Mouse (Mus musculus): ENCODE measurements around the gene Slc26a3. TPM values are rescaled to one million over a fixed set of nuclear protein-coding genes. Genes with fewer than 3 reads are reported as not detected.

Slc26a3 gene
- total RNA-seq, 1 experiment: not detected

- Histone ChIP-seq H3K9ac (ENCODE audit: insufficient read depth, low read depth, low read length, poor library complexity, severe bottlenecking) (no peak overlapping the region), H3K4me3 (ENCODE audit: insufficient read depth in 1 of 2, low read depth in 1 of 2, low read length in 2 of 2, poor library complexity in 1 of 2, severe bottlenecking in 1 of 2) (no peak overlapping the region)
Observed at GRCm38 (mm10) chr12:31376326-31376950, 14.2 kb upstream of the Slc26a3 start.

GRCm38 (mm10) chr12:31377241-31377640 lies 13.4 kb upstream of the Slc26a3 start:
- Histone ChIP-seq H3K36me3 (ENCODE audit: control insufficient read depth, insufficient read depth, low read length, poor library complexity, severe bottlenecking) (no peaks in the 10 kb centered on the region), H3K4me3 (ENCODE audit: insufficient read depth in 1 of 2, low read depth in 1 of 2, low read length in 2 of 2, poor library complexity in 1 of 2, severe bottlenecking in 1 of 2) (no peak overlapping the region), H3K27ac (ENCODE audit: insufficient read depth, low read depth, low read length, poor library complexity, severe bottlenecking) (no peak overlapping the region), H3K9ac (ENCODE audit: insufficient read depth, low read depth, low read length, poor library complexity, severe bottlenecking) (no peak overlapping the region), H3K9me3 (ENCODE audit: control insufficient read depth, insufficient read depth, low read depth, low read length) (no peaks in the 10 kb centered on the region), H3K4me1 (ENCODE audit: control insufficient read depth in 2 of 2, insufficient read depth in 2 of 2, low read length in 2 of 2, poor library complexity in 1 of 2) (peaks cover 0 to 5% of the 10 kb centered on the region in 2 experiments; a peak in 1 of 4 replicates)
- TF ChIP-seq MAFK (IDR thresholded peaks at IDR 0.05; ENCODE audit: insufficient read depth, low read depth, low read length) (no peak), ZC3H11A (IDR thresholded peaks at IDR 0.05; ENCODE audit: borderline replicate concordance, low read depth, low read length) (no peak)
- in situ Hi-C loops (cut with MboI; ENCODE audit: low sequenced_read_pairs in 2 of 2, unreplicated experiment in 2 of 2): no loop called here
- DNase-seq (ENCODE audit: low read depth, low spot score): no peak

More at GRCm38 (mm10) chr12:31376326-31376950, 14.2 kb upstream of the Slc26a3 start:
- TF ChIP-seq ZC3H11A (IDR thresholded peaks at IDR 0.05; ENCODE audit: borderline replicate concordance, low read depth, low read length): no peak
- Histone ChIP-seq H3K36me3 (ENCODE audit: control insufficient read depth, insufficient read depth, low read length, poor library complexity, severe bottlenecking) (no peaks in the 10 kb centered on the region), H3K9me3 (ENCODE audit: control insufficient read depth, insufficient read depth, low read depth, low read length) (no peaks in the 10 kb centered on the region), H3K27ac (ENCODE audit: insufficient read depth, low read depth, low read length, poor library complexity, severe bottlenecking) (no peak overlapping the region), H3K4me1 (ENCODE audit: control insufficient read depth in 2 of 2, insufficient read depth in 2 of 2, low read length in 2 of 2, poor library complexity in 1 of 2) (peaks cover 0 to 5% of the 10 kb centered on the region in 2 experiments; a peak in 1 of 4 replicates)
- in situ Hi-C loops (cut with MboI; ENCODE audit: low sequenced_read_pairs in 2 of 2, unreplicated experiment in 2 of 2): no loop called here
- DNase-seq (ENCODE audit: low read depth, low spot score): peak; percentile 15

GRCm38 (mm10) chr12:31380878-31381277 lies 9.8 kb upstream of the Slc26a3 start:
- no peaks in the 10 kb centered on the region for H3K9me3 ChIP-seq (ENCODE audit: control insufficient read depth, insufficient read depth, low read depth, low read length)
- no peak for TF ChIP-seq ZC3H11A (IDR thresholded peaks at IDR 0.05; ENCODE audit: borderline replicate concordance, low read depth, low read length)
- TF ChIP-seq CHD2 (IDR thresholded peaks at IDR 0.05; ENCODE audit: low read depth, low read length): no peak
- TF ChIP-seq ZNF384 (IDR thresholded peaks at IDR 0.05; ENCODE audit: low read depth, low read length): no peak
- no peak for TF ChIP-seq MAFK (IDR thresholded peaks at IDR 0.05; ENCODE audit: insufficient read depth, low read depth, low read length)
- TF ChIP-seq HCFC1 (IDR thresholded peaks at IDR 0.05; ENCODE audit: borderline replicate concordance, insufficient read depth, low read length): no peak
- peaks cover 0 to 5% of the 10 kb centered on the region in 2 experiments; a peak in 1 of 4 replicates for H3K4me1 ChIP-seq (ENCODE audit: control insufficient read depth in 2 of 2, insufficient read depth in 2 of 2, low read length in 2 of 2, poor library complexity in 1 of 2)
- H3K36me3 ChIP-seq (ENCODE audit: control insufficient read depth, insufficient read depth, low read length, poor library complexity, severe bottlenecking): no peaks in the 10 kb centered on the region
- DNase-seq (ENCODE audit: low read depth, low spot score): no peak
- H3K4me3 ChIP-seq (ENCODE audit: insufficient read depth in 1 of 2, low read depth in 1 of 2, low read length in 2 of 2, poor library complexity in 1 of 2, severe bottlenecking in 1 of 2): no peak overlapping the region
- H3K27ac ChIP-seq (ENCODE audit: insufficient read depth, low read depth, low read length, poor library complexity, severe bottlenecking): no peak overlapping the region
- in situ Hi-C loops (cut with MboI; ENCODE audit: low sequenced_read_pairs in 2 of 2, unreplicated experiment in 2 of 2): no loop called here
- H3K9ac ChIP-seq (ENCODE audit: insufficient read depth, low read depth, low read length, poor library complexity, severe bottlenecking): no peak overlapping the region

- in situ Hi-C loops (cut with MboI; ENCODE audit: low sequenced_read_pairs in 2 of 2, unreplicated experiment in 2 of 2): no loop called here
- H3K27ac ChIP-seq (ENCODE audit: insufficient read depth, low read depth, low read length, poor library complexity, severe bottlenecking): no peak overlapping the region
- no peak for DNase-seq (ENCODE audit: low read depth, low spot score)
- no peak overlapping the region for H3K9ac ChIP-seq (ENCODE audit: insufficient read depth, low read depth, low read length, poor library complexity, severe bottlenecking)
- no peaks in the 10 kb centered on the region for H3K4me1 ChIP-seq (ENCODE audit: control insufficient read depth in 2 of 2, insufficient read depth in 2 of 2, low read length in 2 of 2, poor library complexity in 1 of 2)
- H3K9me3 ChIP-seq (ENCODE audit: control insufficient read depth, insufficient read depth, low read depth, low read length): no peaks in the 10 kb centered on the region
- H3K4me3 ChIP-seq (ENCODE audit: insufficient read depth in 1 of 2, low read depth in 1 of 2, low read length in 2 of 2, poor library complexity in 1 of 2, severe bottlenecking in 1 of 2): no peak overlapping the region
- H3K36me3 ChIP-seq (ENCODE audit: control insufficient read depth, insufficient read depth, low read length, poor library complexity, severe bottlenecking): no peaks in the 10 kb centered on the region
- TF ChIP-seq CHD2 (IDR thresholded peaks at IDR 0.05; ENCODE audit: low read depth, low read length) (no peak), ZNF384 (IDR thresholded peaks at IDR 0.05; ENCODE audit: low read depth, low read length) (no peak), ZC3H11A (IDR thresholded peaks at IDR 0.05; ENCODE audit: borderline replicate concordance, low read depth, low read length) (no peak), MAFK (IDR thresholded peaks at IDR 0.05; ENCODE audit: insufficient read depth, low read depth, low read length) (no peak), HCFC1 (IDR thresholded peaks at IDR 0.05; ENCODE audit: borderline replicate concordance, insufficient read depth, low read length) (no peak)
Observed at GRCm38 (mm10) chr12:31382451-31382850, 8.2 kb upstream of the Slc26a3 start.

GRCm38 (mm10) chr12:31387303-31387702 lies 3.4 kb upstream of the Slc26a3 start:
- no peak for TF ChIP-seq ZC3H11A (IDR thresholded peaks at IDR 0.05; ENCODE audit: borderline replicate concordance, low read depth, low read length)
- TF ChIP-seq HCFC1 (IDR thresholded peaks at IDR 0.05; ENCODE audit: borderline replicate concordance, insufficient read depth, low read length): no peak
- H3K36me3 ChIP-seq (ENCODE audit: control insufficient read depth, insufficient read depth, low read length, poor library complexity, severe bottlenecking): no peaks in the 10 kb centered on the region
- no peak overlapping the region for H3K9ac ChIP-seq (ENCODE audit: insufficient read depth, low read depth, low read length, poor library complexity, severe bottlenecking)
- in situ Hi-C loops (cut with MboI; ENCODE audit: low sequenced_read_pairs in 2 of 2, unreplicated experiment in 2 of 2): no loop called here
- H3K9me3 ChIP-seq (ENCODE audit: control insufficient read depth, insufficient read depth, low read depth, low read length): no peaks in the 10 kb centered on the region
- H3K4me1 ChIP-seq (ENCODE audit: control insufficient read depth in 2 of 2, insufficient read depth in 2 of 2, low read length in 2 of 2, poor library complexity in 1 of 2): no peaks in the 10 kb centered on the region
- no peak overlapping the region for H3K4me3 ChIP-seq (ENCODE audit: insufficient read depth in 1 of 2, low read depth in 1 of 2, low read length in 2 of 2, poor library complexity in 1 of 2, severe bottlenecking in 1 of 2)
- DNase-seq (ENCODE audit: low read depth, low spot score): no peak
- no peak overlapping the region for H3K27ac ChIP-seq (ENCODE audit: insufficient read depth, low read depth, low read length, poor library complexity, severe bottlenecking)

All from ES-E14 (cell line).